Mouse (Mus musculus) gonadal fat pad, adult 2 months (tissue): Measurements from ENCODE around the gene Polr3e. TPM values are rescaled to one million over a fixed set of nuclear protein-coding genes. Genes with fewer than 3 reads are reported as not detected.
"Not testable (repeated sequence)": the region's sequence is repeated elsewhere in the genome, so short reads cannot be mapped to it uniquely, and the experiment has no call there.

Source experiments
- DNase-seq: peaks from one replicate; pipeline ENCODE4 v3.0.0-alpha.2; 2012; ENCODE audit warnings: low read depth
- polyA plus RNA-seq: library from polyadenylated mRNA; depleted of rRNA; stranded (reverse); fragments of >200 nt; gene quantifications from 2 replicates; pipeline ENCODE4 v1.2.3, GENCODE M21; 2012

The Polr3e gene
- polyA plus RNA-seq, 1 experiment: 27.2 TPM

DNA sequence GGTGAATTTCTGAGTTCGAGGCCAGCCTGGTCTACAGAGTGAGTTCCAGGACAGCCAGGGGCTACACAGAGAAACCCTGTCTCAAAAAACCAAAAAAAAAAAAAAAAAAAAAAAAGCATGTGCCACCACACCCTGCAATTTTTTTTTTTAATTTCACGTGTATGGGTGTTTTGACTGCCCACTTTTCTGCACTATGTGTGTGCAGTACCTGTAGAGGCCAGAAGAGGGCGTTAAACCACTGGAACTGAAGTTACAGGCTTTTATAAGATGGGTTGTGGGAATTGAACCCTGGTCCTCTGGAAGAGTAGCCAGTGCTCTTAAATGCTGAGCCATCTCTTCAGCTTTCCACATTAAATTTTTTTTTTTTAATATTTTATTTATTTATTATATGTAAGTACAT, 7.4 kb upstream of the Polr3e start:
- DNase-seq: not testable (repeated sequence)

- DNase-seq: not testable (repeated sequence)
Observed at GRCm38 (mm10) chr7:120911268-120911667, 6.3 kb upstream of the Polr3e start.

DNA sequence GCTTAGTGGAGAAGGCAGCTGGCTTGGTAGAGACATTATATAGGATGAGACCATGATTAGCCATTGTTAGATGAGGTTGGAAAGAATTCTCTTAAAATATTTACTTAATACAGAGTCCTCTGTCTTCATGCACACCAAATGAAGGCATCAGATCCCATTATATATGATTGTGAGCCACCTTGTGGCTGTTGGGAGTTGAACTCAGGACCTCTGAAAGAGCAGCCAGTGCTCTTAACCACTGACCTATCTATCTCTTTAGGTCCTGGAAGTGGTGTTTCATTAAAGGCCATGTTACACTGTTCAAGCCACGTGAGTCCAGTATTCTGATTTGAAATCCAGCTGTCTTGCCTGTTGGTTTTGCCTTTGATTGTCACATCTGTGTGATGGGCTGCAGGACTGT, 4.2 kb upstream of the Polr3e start:
- no peak for DNase-seq

- no peak for DNase-seq
Observed at GRCm38 (mm10) chr7:120916262-120916875, 1.2 kb upstream of the Polr3e start.

- DNase-seq: no peak
Observed at GRCm38 (mm10) chr7:120917279-120917591, 309 bp upstream of the Polr3e start.

- DNase-seq: no peak
Observed at GRCm38 (mm10) chr7:120918526-120918962, 1.0 kb downstream of the Polr3e start.

GRCm38 (mm10) chr7:120933110-120933509, 15.6 kb downstream of the Polr3e start:
- DNase-seq: no peak

GRCm38 (mm10) chr7:120933680-120934195, 16.2 kb downstream of the Polr3e start:
- DNase-seq: no peak

GRCm38 (mm10) chr7:120934716-120935115, 17.2 kb downstream of the Polr3e start:
- no peak for DNase-seq

DNA sequence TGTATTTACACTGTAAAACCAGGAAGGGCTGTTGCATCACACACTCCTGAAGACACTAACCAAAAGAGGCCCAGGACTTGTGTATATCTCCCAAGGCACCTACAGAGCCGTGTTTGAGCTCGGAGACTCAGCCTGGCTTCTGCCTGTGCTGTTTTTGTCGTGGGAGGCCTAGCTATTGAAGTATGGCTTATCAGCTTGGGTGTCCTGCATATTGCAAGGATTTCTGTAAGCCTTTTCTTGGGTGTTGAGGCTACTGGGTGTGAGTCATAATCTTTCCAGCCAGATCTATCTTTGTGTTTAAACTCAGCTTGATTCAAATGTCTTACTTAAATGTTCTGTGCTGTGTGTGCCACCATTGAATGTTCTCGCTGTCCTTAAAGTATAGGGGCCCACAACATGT, 19.0 kb downstream of the Polr3e start:
- DNase-seq: no peak

DNA sequence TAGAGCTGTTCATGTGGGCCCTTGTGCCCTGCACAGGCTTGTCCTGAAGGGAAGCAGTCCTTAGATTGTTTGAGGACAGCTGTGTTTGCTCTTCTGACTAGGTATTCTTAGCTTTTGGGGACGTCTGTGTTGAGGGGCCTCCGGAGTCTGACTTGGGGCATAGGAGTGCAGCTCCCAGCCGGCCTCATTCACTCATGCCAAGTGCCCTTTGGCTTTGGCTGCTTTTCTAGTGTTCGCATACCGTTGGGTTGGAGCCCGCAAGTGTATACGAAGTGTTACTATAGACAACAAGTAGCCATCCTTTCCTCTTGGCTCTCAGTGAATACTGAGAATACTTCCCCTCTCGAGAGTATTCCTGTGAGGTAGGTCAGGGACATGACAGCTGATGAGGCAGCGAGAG, 20.7 kb downstream of the Polr3e start:
- no peak for DNase-seq

DNA sequence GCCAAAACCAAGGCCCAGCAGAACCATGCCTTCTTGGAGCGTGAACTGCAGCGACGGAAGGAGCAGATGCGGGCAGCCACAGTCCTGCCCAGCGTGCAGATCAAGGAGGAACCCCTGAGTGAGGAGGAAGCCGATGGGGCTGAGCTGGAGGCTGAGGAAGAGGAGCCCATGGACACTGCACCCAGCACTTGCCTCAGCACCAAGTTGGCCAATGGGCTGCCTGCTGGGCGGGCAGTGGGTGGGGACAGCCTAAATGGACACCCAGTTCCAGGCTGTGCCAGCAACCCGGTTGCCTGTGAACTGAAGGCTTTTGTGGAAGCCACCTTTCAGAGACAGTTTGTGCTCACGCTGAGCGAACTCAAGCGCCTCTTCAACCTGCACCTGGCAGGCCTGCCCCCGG, 22.8 kb downstream of the Polr3e start:
- no peak for DNase-seq

DNA sequence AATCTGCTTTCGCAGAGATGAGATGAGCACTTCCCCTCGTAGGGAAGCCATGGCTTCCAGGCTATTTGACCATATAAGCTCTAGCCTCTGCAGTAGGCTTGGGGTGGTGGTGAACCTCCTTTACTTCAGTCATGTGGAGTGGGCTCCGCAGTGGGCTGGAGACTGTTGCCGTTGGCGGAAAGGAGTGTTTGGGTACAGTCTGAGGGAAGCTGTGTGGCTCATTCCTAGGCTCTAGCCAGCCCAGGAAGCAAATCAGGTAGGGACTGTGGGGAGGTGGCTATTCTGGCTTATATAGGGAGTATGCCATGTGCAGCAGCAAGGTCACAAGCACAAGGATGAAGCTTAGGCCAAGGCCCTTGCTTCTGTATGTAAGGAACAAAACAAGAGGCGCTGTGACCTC, 23.7 kb downstream of the Polr3e start:
- no peak for DNase-seq

- DNase-seq: no peak
Observed at GRCm38 (mm10) chr7:120942506-120942905, 25.0 kb downstream of the Polr3e start.

- no peak for DNase-seq
Observed at GRCm38 (mm10) chr7:120943936-120944509, 26.5 kb downstream of the Polr3e start.

- DNase-seq: not testable (repeated sequence)
Observed at GRCm38 (mm10) chr7:120953591-120953990, 36.0 kb downstream of the Polr3e start.

DNA sequence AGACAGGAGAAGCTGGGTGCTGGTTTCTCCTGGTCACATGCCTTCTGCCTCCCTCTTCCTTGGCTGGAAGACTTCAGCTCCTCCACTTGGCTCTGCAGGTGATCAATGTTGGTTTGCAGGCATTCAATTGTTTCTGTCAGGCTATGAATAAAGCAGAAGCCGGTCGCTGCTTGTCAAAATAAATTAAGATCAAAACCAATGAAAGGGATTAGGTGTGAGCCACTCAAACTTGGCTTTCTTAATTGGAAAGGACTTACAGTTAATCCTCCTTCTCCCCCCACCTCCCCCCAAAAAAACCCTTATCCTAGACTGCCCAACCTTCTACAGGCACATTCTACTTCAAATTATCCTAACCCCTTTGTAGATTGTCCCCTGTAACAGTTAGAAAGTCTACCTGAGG, 42.6 kb downstream of the Polr3e start:
- DNase-seq: no peak

- no peak for DNase-seq
Observed at GRCm38 (mm10) chr7:120960601-120961000, 43.1 kb downstream of the Polr3e start.

- no peak for DNase-seq
Observed at GRCm38 (mm10) chr7:120961893-120962292, 44.3 kb downstream of the Polr3e start.

- no peak for DNase-seq
Observed at GRCm38 (mm10) chr7:120963126-120963525, 45.6 kb downstream of the Polr3e start.

DNA sequence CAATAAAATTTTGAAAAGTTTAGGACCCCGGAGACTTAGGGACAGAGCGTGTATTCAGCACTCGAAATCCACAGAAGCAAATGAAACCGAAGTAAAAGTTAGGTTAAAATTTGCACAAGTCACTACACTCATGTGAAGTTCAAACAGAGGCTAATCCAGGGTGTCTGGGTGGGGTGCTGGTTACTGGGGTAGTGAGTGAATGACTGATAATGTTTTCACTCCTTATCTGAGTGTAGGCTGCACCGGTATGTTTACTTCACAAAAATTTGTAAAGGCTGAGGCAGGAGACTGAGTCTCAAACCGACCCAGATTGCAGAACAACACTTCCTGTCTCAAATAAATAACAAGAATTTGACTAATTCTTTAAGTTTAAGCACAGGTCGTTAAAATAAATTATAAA, 51.7 kb downstream of the Polr3e start:
- DNase-seq: no peak

DNA sequence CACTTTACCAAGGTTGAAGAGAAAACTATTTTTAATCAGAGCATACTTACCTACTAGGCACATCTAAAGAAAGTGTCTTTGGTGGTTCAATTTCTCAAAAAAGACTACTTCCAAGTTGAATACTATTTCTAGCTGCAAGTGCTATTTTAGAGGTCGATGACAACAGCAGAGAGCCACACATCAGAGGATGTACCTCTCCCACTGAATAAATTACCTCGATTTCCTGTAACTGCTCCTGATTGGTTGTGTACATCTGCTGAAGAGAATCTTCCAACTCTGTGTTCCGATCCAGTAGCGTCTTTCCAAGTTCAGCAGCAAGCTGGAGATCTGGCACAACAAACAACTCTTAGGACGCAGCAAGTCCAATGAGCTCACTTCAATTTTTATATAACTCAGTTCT, 52.6 kb downstream of the Polr3e start:
- DNase-seq: no peak

GRCm38 (mm10) chr7:120972471-120972870, 54.9 kb downstream of the Polr3e start:
- DNase-seq: not testable (repeated sequence)

DNA sequence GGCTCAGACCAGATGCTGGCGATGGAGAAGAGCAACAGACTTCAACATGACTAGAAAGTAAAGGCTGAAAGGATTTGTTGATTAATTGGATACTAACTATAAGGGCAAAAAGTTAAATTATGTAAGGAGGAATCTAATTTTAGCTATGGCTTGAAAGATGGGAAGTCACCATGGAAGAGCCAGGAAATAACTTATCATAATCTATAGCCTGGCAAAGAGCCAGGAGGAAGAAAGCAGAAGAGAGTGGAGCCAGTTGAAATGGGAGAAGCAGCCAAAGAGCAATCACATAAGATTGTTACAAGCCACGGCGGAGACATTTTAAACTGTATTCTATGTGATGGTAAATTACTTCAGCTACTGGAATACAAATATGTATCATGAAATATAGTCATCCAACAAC, 56.5 kb downstream of the Polr3e start:
- no peak for DNase-seq
